Mouse (Mus musculus) bone marrow macrophage, adult 2 months (primary cell): Measurements from ENCODE around the gene Gpr132. TPM values are rescaled to one million over a fixed set of nuclear protein-coding genes. Genes with fewer than 3 reads are reported as not detected.
"Not testable (repeated sequence)": the region's sequence is repeated elsewhere in the genome, so short reads cannot be mapped to it uniquely, and the experiment has no call there.

Experiments
- H3K27ac ChIP-seq: 2 replicates; pipeline ENCODE4 v1.5.1; 2012; ENCODE audit warnings: low read depth, low read length; ENCODE audit not compliant: insufficient read depth
- H3K4me1 ChIP-seq: 2 replicates; pipeline ENCODE4 v1.6.1; 2012; ENCODE audit warnings: low read length; ENCODE audit not compliant: control insufficient read depth, insufficient read depth
- H3K4me3 ChIP-seq: 2 replicates; pipeline ENCODE4 v1.5.1; 2012; ENCODE audit warnings: mild to moderate bottlenecking, low read length, moderate library complexity; ENCODE audit not compliant: insufficient read depth
- CTCF ChIP-seq: IDR thresholded peaks from 2 replicates; pipeline ENCODE4 v1.5.1; 2012; ENCODE audit warnings: low read depth, mild to moderate bottlenecking, low read length, moderate library complexity
- POLR2A ChIP-seq: IDR thresholded peaks from 2 replicates; pipeline ENCODE4 v1.6.1; 2012; ENCODE audit warnings: mild to moderate bottlenecking, low read depth, low read length, borderline replicate concordance
- polyA plus RNA-seq: library from polyadenylated mRNA; stranded (reverse); fragments of >200 nt; gene quantifications from 2 replicates; pipeline ENCODE4 v1.2.4, GENCODE M21; 2012; ENCODE audit not compliant: missing spikeins, insufficient read depth, insufficient read length

Gene Gpr132
- polyA plus RNA-seq, 1 experiment, result 42.1 TPM

DNA sequence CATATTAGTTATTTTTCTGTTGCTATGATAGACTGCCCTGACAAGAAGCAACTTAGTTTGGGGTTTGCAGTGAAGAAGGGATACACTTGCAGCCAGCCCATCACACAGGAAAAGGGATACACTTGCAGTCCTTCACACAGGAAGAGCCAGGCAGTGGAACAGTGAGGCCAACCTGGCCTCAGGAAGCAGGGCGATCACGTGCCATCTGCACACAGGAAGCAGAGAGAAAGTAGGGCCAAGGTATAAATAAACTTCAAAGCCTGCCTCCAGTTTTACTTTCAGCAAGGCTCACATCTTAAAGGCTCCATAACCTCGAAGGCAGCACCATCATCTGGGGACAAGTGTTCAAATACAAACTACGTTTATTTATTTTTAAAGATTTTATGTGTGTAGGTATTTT is 44.8 kb downstream of the Gpr132 start:
- Histone ChIP-seq H3K4me3 (no peak overlapping the region), H3K4me1 (peaks cover 42% of the 10 kb centered on the region), H3K27ac (no peak overlapping the region)
- TF ChIP-seq POLR2A (no peak), CTCF (no peak)

DNA sequence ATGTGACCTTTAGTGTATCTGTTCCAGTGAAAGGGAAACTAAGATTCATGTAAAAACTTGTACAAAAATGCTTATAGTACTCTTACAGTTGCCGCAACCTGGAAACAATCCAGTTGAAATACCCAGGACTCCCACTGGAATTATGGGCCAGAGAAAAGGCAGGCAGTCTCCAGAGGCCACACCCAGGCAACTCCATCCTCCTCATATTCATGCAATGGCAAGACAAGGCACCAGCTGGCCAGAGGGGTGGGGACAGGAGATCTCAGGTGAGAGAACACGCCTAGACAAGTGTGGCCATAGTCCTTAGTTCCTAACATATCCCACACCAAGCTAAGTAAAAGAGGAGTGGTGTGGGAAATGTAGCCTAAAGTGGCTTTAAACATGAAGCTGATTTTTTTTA is 45.4 kb downstream of the Gpr132 start:
- Histone ChIP-seq H3K4me1 (peaks cover 40% of the 10 kb centered on the region), H3K4me3 (no peak overlapping the region), H3K27ac (no peak overlapping the region)
- TF ChIP-seq CTCF (no peak), POLR2A (no peak)

DNA sequence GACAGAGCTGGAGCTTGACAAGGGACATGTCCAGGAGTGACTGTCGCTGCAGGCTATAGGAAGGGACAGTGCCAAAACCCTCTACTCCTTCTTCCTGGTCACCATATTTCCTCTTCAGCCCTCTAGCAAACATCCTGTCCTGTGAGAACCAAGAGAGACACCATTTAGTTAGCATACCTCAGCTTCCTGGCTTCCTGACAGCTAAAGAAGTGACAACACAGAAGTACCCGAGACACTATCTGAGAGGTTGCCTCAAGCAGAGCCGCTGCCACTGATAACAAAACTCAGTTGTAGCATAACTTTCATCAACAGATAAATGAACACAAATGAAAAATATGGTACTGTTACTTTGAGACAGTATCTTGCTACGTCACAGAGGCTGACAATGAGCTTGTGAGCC is 46.1 kb downstream of the Gpr132 start:
- Histone ChIP-seq H3K27ac (no peak overlapping the region), H3K4me1 (peaks cover 33% of the 10 kb centered on the region), H3K4me3 (no peak overlapping the region)
- TF ChIP-seq CTCF, result no peak
- TF ChIP-seq POLR2A, result no peak

DNA sequence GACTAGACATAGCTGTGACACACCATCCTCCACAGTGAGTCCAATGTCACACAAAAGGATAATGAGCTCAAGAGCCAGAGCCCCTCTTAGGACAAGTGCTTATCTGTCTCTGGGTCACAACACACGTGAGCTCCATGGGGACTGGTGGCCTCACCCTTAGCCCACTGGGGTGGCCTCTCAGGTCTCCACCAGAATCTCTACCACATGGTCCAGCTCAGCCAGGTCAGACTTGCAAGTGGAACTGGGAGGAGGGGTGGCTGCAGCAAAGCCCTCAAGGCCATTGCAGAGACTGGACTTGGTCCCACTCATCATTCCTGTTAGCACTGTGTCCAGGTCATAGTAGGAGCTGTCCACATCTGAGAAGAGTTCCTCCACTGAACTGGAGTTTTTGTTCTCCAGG is 46.8 kb downstream of the Gpr132 start:
- Histone ChIP-seq H3K27ac (no peak overlapping the region), H3K4me3 (no peak overlapping the region), H3K4me1 (peaks cover 26% of the 10 kb centered on the region)
- TF ChIP-seq POLR2A (no peak), CTCF (no peak)

DNA sequence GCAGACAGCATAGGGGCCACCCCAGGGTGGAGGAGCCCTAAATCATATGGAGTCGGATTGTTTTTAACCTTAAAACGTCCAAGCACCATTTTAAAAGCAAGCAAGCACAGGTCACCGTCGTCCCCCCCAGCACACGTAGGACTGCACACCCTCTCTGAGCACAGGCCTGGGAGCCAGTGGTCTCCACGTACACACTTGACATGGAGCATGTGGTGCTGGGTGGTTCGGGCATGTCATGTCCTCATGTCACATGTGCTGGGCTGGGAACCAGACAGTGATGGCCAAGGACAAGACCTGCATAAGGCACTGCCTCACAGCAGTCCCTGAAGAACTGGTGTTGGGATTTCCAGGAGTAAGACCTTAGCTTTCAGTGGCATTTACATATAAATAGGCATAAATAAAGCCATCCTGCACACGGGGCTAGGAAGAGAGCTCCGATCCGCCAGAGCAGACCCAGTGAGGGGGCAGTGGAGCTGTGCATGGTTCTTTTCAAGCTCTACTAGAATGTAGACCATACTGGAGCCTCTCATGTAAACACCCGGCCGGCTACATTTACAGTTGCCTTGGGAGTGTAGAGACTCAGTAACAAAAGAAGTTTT is 47.5 kb downstream of the Gpr132 start:
- Histone ChIP-seq H3K4me1 (peaks cover 19% of the 10 kb centered on the region), H3K27ac (no peak overlapping the region), H3K4me3 (no peak overlapping the region)
- TF ChIP-seq CTCF (no peak), POLR2A (no peak)

DNA sequence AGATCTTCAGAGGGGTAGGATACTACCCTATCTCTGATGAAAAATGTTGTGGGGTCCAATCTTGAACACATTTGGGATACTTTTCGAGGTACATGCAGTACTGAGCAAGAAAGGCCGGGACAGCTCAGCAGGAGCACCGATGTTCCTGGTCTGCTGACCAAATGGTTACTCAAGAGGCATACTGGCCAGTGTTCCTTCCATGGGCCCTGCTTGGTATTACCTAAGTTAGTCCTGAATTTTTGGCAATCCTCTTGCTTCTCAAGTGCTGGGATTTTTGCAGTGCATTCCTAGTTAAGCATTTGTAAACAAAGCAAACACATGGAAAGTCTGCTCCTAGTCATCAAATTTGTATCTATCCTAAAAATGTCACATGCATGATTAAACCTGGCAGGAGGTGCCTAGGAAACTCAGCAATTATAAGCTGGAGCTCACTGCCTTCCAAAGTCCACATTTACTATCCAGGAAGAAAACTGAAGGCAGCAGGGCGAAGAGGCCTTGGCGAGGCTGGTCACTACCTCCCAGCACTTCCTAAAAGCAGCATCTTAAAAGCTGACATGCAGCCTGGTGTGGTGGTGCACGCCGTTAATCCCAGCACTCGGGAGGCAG is 48.9 kb downstream of the Gpr132 start:
- Histone ChIP-seq H3K4me3 (no peak overlapping the region), H3K4me1 (peaks cover 12% of the 10 kb centered on the region), H3K27ac (no peak overlapping the region)
- no peak for TF ChIP-seq POLR2A
- no peak for TF ChIP-seq CTCF

DNA sequence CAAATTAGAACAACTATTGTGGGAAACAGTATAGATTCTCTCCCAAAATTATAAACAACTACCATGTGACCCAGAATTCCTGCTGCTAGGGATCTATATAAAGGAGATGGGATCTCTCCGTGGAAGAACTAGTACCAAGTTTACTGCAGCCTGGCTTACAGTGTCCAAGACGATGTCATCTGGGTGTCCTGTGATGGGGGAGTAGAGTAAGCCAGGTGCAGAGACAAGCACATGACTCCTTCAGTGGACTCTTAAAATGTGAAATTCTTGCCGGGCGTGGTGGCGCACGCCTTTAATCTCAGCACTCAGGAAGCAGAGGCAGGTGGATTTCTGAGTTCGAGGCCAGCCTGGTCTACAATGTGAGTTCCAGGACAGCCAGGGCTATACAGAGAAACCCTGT is 51.2 kb downstream of the Gpr132 start:
- H3K4me3 ChIP-seq, H3K27ac ChIP-seq, H3K4me1 ChIP-seq: not testable (repeated sequence)

DNA sequence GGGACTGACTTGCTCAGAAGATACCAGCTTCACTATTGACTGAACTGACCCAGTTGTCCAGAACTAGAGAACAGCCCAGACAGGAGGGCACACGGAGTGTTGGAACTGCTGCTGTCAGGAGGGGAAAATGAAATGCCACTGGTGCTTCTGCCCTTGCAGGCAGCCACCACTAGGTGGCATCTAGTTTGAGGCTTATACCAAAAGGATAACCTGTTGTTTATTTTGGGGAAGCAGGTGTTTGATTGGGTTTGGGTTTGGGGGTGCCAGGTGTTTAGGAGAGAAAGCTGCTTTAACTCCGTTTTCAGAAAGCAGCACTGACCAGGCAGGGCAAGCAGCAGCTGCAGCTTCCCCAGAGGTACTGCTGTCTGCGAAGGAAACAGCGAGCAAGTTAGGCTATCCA is 51.7 kb downstream of the Gpr132 start:
- TF ChIP-seq CTCF, result peak; percentile 92
- TF ChIP-seq POLR2A, result no peak
- Histone ChIP-seq H3K4me3 (no peak overlapping the region), H3K4me1 (no peaks in the 10 kb centered on the region), H3K27ac (no peak overlapping the region)

DNA sequence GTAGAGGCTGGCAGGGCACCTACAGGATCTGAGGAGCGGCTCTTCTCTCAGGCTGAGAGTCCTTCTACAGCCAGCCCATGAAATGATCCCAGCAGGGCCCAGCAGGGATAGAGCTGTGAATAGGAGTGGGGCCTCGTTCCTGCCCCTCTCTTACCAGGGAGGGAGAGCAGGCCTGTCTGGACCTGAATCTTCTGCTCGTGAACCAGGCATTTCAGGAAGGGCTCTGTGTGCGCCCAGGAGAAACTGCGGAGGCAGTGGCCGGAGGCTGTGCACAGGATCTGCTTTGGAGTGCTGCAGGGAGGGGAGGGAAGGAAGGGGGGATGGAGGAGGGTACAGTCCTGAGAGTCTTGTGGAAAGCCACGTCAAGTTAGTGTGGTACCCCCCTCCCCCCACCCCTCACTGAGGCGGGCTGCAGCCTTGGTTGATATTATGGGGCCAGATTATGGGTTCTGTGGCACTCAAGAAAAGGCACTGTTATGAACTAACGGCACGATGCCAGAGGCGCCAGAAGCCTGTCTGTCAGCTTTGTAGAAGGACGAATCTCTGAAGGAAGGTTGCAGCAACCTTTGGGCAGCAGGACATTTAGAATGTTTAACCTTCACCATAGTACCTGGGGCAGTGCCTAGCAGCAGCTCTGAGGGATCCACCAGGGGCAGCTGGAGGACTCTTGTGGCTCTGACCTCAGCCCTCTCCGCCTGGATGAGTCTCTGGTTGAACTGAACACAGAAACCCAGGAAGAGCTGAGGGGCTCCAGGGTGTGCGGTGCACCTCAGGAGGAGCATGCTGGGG is 53.2 kb downstream of the Gpr132 start:
- Histone ChIP-seq H3K4me1 (no peaks in the 10 kb centered on the region), H3K4me3 (no peak overlapping the region), H3K27ac (no peak overlapping the region)
- TF ChIP-seq CTCF, result no peak
- no peak for TF ChIP-seq POLR2A

DNA sequence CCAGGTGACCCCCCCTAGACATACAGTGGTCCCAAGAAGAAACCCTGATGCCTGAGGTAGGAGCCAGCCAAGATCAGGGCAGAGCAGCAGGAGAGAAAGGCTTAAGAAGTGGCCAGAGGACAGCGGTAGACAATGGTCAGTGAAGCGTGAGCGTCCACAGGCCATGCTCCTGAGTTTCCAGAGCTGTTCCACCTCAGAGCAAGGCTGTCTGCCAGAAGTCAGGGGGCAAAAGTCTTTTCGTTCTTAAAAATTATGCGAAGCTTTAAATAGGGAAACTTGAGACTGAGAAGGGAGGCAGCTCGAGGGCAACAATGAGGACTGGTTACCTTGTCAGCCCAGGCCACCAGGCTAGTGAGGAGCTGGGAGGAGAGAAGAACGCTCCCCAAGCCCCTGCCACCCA is 54.7 kb downstream of the Gpr132 start:
- TF ChIP-seq POLR2A (no peak), CTCF (no peak)
- Histone ChIP-seq H3K4me1 (no peaks in the 10 kb centered on the region), H3K4me3 (no peak overlapping the region)

More for the DNA sequence above, 54.7 kb downstream of the Gpr132 start:
- H3K27ac ChIP-seq, result no peak overlapping the region
